Mouse (Mus musculus) MEL-GATA-1-ER (cell line): ENCODE measurements around the gene Nlrp4a.
"Not testable (repeated sequence)": the region's sequence is repeated elsewhere in the genome, so short reads cannot be mapped to it uniquely, and the experiment has no call there.

Experiments used
- DNase-seq: peaks from one replicate; pipeline ENCODE4 v3.0.0-alpha.2; 2012; ENCODE audit warnings: low read depth; ENCODE audit errors: extremely low read depth

Gene Nlrp4a

GRCm38 (mm10) chr7:26434813-26435212 lies at the start of gene Nlrp4a:
Gene Nlrp4a (plus strand): TSS chr7:26435113.
- no peak for DNase-seq

GRCm38 (mm10) chr7:26386691-26387090 lies 48.2 kb upstream of the Nlrp4a start:
- DNase-seq, result not testable (repeated sequence)

GRCm38 (mm10) chr7:26391137-26391536 lies 43.8 kb upstream of the Nlrp4a start:
- not testable (repeated sequence) for DNase-seq

GRCm38 (mm10) chr7:26391811-26392210 lies 43.1 kb upstream of the Nlrp4a start:
- DNase-seq, result not testable (repeated sequence)

GRCm38 (mm10) chr7:26403600-26403999 lies 31.3 kb upstream of the Nlrp4a start, which contains the start of gene Nlrp9c:
Gene Nlrp9c (minus strand): TSS chr7:26403700.
- not testable (repeated sequence) for DNase-seq

- no peak for DNase-seq
These were observed 41.8 kb downstream of the Nlrp4a start for GRCm38 (mm10) chr7:26476690-26477089.

- not testable (repeated sequence) for DNase-seq
These were observed 54.6 kb downstream of the Nlrp4a start for GRCm38 (mm10) chr7:26489514-26489913.
